Mouse (Mus musculus) liver, postnatal 0 days (tissue): Measurements from ENCODE around the gene Gpcpd1.
"Not testable (repeated sequence)": the region's sequence is repeated elsewhere in the genome, so short reads cannot be mapped to it uniquely, and the experiment has no call there.

Experiments used
- CTCF ChIP-seq: sonication (generic); IDR thresholded peaks from 2 replicates; pipeline ENCODE4 v1.5.1; 2016; ENCODE audit warnings: antibody characterized with exemption, low read depth
- EP300 ChIP-seq: IDR thresholded peaks from 2 replicates; pipeline ENCODE4 v1.6.1; 2016; ENCODE audit warnings: antibody characterized with exemption, low read depth, mild to moderate bottlenecking

DNA sequence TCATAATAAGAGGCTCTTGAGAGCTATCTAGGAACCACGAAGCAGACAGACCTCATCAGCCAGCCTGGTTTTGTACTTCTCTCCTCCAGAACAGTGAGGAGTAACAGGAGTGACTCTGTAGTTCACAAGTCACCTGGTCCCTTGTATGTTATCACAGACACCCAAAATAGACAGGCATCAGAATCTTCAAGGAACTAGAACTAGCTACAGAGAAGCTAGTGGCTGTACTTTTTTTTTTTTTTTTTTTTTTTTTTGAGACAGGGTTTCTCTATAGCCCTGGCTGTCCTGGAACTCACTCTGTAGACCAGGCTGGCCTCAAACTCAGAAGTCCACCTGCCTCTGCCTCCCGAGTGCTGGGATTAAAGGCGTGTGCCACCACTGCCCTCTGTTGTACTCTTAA, 4.0 kb upstream of the Gpcpd1 start:
- not testable (repeated sequence) for TF ChIP-seq EP300, CTCF
